Mouse (Mus musculus) splenic B cell, adult 2 months (primary cell): ENCODE results near the gene Iqgap1.

Experiments
- DNase-seq: peaks from one replicate; pipeline ENCODE4 v3.0.0-alpha.2; 2011; ENCODE audit warnings: low read depth, low spot score
- H3K27me3 ChIP-seq: 2 replicates; pipeline ENCODE4 v1.6.1; 2012; ENCODE audit warnings: mild to moderate bottlenecking, low read length, moderate library complexity, mixed read lengths; ENCODE audit not compliant: control insufficient read depth, poor library complexity, insufficient read depth, severe bottlenecking
- H3K36me3 ChIP-seq: 2 replicates; pipeline ENCODE4 v1.6.1; 2012; ENCODE audit warnings: mild to moderate bottlenecking, low read length, moderate library complexity, mixed read lengths; ENCODE audit not compliant: control insufficient read depth, poor library complexity, insufficient read depth, severe bottlenecking

Iqgap1 gene

DNA sequence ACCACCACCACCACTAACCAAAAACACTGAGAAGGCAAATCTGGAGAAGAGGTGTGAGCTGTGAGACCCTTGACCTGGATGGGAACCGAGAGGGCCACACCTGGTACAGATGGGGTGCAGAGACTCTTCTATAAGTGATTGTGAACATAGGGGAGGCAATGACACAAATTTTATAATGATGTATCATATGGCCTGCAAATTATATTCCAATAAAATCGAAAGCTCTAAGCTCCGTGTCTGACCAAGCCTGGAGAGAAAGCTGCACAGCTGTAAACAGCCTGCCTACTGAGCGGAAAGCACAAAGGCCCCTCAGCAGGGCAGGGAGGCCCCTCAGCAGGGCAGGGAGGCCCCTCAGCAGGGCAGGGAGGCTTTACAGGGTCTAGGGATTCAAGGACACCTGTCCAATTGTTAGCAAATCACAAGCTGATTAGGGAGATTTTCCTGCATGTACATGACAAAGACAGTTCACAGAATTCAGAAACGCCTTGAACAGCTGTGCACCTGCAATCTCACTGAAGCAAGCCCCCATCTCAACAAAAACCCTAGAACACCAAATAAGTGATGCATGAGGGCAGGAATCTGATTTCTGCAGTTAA, 79.5 kb downstream of the Iqgap1 start:
- no peak for DNase-seq
- Histone ChIP-seq H3K27me3 (no peaks in the 10 kb centered on the region), H3K36me3 (peaks cover 22% of the 10 kb centered on the region)

DNA sequence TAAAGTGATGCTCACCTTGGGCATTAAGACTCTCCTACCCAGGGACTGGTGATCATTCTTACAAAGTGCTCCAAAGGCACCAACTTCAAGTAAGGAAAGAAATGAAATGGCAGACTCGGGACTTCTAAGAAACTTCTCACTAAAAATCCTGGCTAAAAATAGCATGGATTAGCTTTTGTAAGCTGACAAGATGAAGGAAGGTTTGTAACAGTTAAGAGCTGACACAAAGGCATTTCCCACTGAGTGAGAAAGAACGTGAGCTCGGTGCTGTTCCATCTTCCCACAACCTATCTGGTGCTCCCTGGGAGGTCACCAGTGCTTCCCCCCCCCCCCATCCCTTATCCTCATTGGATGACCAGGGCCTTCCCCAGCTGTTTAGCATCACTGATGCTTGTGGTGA, 80.0 kb downstream of the Iqgap1 start:
- H3K27me3 ChIP-seq: no peaks in the 10 kb centered on the region
- no peak for DNase-seq
- peaks cover 24% of the 10 kb centered on the region for H3K36me3 ChIP-seq

DNA sequence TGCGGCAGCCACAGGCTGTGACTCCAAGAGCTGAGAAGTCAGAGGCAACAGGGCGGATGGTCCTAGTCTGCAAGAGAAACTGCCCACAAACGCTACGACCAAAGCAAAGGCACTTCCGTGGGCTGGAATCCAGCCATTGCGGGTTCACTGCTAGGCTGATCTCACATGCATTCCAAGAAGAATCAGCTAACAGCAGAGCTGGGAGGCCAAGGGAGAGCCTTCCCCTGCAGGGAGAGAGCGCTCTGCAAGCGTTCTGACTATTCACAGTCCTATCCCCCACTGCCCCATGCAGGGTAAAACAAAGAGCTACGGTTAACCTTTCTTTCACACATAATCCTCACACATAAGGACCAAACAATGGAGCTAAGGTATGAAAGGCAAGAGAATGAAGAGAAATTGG, 80.5 kb downstream of the Iqgap1 start:
- Histone ChIP-seq H3K36me3 (peaks cover 24% of the 10 kb centered on the region), H3K27me3 (no peaks in the 10 kb centered on the region)
- no peak for DNase-seq

DNA sequence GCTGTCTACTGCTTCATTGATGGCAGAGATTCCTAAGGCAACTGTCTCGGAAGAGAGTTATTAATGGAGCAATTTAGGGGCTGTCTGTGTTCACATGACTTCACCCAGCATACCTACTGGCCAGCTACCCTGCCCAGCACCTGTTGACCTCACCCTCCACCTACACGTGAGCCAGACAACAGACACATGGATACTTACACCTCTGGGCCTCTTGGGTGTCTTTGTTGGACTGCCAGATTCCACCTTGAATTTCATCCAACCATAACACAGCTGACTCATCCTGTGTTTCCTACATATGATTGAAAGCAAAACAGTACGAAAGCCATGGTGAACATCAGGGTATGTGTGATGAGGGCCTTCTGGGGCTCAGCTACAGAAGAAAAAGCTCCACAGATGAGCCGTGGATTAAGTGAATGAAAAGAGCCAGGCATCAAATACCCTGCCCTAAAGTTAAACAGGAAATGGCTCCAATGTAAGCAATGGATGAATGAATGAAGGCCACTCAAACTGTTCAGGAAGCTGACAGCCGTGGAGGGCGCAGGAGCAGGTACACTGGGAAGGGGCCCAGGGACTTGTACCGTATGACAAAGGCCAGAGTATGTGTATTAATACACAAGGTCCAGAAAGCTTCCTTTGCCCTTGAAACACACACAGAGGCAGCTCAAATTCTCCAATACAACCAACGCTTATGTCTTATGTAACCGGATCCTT, 81.7 kb downstream of the Iqgap1 start:
- no peak for DNase-seq

DNA sequence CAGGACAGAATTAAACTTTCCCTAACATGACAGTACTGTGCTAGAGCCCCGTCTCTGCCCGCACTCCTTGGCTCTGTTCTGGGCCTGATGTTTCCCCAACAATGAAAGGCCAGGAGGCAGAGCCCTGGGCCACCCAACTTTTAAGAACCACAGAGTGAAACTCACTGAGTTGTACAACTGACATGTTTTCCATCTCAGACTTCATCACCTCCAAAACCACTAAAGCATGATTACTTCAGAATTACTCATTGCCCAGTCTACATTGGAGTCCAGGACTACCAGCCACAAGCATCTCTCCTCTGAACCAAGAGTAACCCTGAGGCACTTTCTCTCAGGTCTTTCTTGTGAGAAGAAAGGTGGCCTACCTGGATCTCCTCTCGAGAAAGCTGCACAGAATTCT, 83.1 kb downstream of the Iqgap1 start:
- H3K36me3 ChIP-seq: peaks cover 33% of the 10 kb centered on the region
- no peak for DNase-seq
- H3K27me3 ChIP-seq: no peaks in the 10 kb centered on the region

More for the DNA sequence above, 81.7 kb downstream of the Iqgap1 start:
- Histone ChIP-seq H3K36me3 (peaks cover 29% of the 10 kb centered on the region), H3K27me3 (no peaks in the 10 kb centered on the region)

DNA sequence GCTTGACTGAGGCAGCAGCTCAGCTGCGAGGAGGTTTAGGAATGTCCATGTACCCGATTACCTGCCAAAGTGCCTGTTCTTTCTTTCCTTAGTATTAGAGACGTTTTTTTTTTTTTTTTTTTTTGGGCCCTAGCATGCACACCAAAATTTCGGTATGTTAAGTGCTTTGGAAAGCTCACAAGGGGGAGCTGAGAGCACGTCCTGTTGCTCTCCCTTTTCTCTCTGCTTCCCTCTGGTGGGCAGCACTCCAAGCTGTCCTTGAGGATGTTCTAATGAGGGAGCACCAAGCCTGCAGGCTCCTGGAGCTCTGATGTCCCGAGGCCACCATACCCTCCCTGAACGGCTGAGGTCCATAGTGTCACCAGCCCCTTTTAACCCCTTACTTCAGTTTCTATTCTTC, 84.8 kb downstream of the Iqgap1 start:
- Histone ChIP-seq H3K27me3 (no peaks in the 10 kb centered on the region), H3K36me3 (peaks cover 41% of the 10 kb centered on the region)
- DNase-seq: peak; percentile 68

DNA sequence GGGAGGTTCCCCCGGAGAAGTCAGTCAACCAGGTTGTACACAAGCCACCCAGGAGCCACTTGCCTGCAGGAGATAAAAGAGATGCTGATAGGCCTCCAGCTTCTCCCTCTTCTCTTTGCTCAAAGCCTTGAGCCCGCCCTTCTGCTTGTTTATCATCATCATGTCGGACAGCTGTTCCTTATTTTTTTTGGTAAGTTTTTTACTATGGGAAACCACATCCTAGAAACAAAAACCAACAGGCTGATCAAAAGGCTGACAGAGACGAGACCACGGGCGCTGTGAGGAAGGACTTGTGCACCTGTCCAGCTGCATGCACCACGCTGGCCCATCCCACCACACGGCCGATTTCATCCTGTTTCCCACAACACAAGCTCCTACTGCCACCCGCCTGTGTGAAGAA, 89.6 kb downstream of the Iqgap1 start:
- peaks cover 31% of the 10 kb centered on the region for H3K36me3 ChIP-seq
- H3K27me3 ChIP-seq: no peaks in the 10 kb centered on the region
- no peak for DNase-seq

DNA sequence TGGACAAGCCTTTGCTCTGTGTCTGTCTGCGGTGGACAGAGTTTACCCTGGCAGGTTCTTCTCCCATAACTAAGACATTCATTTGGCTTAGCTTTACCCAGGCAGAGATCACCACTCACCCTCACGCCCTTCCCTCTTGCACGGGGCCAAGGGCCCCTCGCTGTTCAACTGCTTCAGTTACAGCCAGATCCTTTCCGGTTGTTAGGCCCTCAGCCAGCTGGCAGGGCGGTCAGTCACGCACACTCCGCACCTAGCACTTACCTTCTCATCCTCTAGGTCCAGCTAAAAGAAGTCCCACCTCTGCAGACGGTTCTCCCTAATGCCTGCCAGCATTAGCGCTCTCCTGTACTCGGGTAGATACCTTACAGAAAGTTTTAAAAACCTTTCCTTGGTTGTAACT, 92.8 kb downstream of the Iqgap1 start:
- Histone ChIP-seq H3K27me3 (no peaks in the 10 kb centered on the region), H3K36me3 (peaks cover 27% of the 10 kb centered on the region)
- DNase-seq: no peak

DNA sequence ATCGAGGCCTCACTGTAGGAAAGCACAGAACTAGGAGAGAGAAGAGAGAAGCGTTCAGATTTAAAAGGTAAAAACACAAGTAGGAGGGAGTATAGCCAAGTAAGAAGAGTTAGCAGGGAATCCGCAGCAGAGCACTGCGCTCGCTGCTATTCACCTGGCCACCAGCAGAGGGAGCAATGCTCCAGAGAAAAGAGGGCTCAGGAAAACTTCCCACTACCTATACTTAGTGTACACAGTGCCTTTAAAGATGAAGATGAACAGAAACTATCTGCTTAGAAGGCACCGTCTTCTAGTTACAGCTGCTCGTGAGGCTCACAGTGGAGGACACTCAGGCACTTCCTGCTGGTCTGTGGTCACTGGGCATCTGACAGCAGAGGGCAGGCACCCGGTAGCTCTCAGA, 96.1 kb downstream of the Iqgap1 start:
- H3K36me3 ChIP-seq: peaks cover 32% of the 10 kb centered on the region
- H3K27me3 ChIP-seq: no peaks in the 10 kb centered on the region
- peak; percentile 78 for DNase-seq

DNA sequence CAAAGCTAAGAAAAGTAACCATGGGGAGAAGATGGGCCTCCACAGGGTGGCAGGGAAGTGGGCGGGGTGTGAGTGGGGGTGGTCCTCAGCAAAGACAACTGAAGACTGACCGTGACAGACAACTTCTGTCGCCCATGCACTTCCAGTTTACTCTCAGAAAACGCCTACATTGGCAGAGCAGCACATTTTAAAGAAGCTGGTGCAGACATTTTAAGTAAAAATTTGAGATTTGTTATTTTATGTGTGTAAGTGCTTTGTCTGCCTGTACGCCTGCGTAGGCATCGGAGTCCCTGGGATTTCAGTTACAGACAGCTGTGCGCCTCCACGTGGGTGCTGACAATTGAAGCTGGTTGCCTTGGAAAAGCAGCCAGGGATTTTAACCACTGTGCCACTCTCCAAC, 104.7 kb downstream of the Iqgap1 start:
- Histone ChIP-seq H3K27me3 (no peaks in the 10 kb centered on the region), H3K36me3 (peaks cover 43% of the 10 kb centered on the region)

DNA sequence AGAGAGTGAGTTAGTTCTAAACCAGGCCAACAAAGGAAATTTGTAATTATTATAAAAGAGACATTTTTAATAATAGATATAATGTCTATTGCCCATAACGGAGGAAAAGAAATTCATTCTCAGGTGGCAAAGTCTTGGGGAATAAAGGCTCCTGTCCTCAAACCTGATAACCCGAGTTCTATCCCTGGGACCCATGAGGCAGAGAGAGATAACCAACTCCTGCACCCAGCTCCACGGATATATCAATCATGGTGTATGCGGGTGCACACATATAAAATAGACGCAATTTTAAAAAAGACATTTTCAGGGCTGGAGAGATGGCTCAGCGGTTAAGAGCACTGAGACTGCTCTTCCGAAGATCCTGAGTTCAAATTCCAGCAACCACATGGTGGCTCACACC, 106.2 kb downstream of the Iqgap1 start:
- Histone ChIP-seq H3K27me3 (no peaks in the 10 kb centered on the region), H3K36me3 (peaks cover 43% of the 10 kb centered on the region)
- no peak for DNase-seq

More for the DNA sequence above, 104.7 kb downstream of the Iqgap1 start:
- no peak for DNase-seq

DNA sequence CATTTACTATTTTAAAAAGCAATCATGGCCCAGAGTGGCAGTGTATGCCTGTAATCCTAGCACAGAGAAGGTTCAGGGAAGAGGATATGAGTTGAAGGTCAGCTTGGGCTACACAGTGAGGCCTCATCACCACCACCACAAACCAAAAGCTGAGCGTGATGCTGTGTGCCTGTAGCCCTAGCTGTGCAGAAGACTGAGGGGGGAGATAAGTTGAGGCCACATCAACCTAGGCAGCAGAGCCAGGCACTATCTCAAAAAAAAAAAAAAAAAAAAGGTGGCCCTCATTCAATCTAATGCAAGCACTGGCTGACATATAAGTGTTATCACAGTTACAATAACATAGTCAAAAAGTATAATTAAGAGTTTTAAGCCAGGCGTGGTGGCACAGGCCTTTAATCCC, 106.7 kb downstream of the Iqgap1 start:
- DNase-seq: no peak
- H3K27me3 ChIP-seq: no peaks in the 10 kb centered on the region
- H3K36me3 ChIP-seq: peaks cover 44% of the 10 kb centered on the region

DNA sequence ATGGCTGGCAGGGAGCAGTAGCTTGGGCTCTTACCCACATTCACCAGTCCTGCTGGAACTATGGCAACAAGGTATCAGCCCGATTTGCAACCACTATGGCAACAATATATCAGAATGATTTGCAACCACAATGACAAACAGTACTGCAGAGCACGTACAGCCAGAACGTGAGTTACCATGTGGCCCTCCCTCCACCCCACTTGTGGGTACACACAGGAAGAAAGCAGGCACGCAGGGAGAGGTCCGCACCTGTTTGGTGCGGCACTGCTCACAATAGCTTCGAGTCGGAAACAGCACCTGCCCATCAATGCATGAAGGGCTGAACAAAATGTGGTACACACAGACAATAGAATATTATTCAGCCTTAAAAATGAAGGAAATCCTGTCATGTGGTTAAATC, 107.3 kb downstream of the Iqgap1 start:
- peak; percentile 54 for DNase-seq
- no peaks in the 10 kb centered on the region for H3K27me3 ChIP-seq
- peaks cover 41% of the 10 kb centered on the region for H3K36me3 ChIP-seq

DNA sequence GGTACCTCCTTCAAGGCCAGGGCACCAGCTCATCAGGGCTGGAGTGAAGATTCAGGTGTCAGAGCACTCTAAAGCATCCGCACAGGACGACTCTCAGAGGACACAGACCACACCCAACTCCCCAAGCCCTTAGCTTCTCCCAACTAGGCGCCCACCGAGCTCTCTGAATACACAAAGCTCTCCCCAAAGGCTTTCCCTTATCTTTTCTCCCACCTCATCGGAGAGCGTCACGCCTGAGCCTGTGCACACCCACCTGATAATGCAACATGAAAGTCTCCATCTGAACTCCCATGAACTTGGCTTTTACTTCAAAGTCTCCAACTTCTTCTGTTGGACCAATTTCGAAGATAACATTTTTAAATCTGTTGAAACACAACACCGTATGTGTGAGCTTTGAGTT, 109.0 kb downstream of the Iqgap1 start:
- peaks cover 41% of the 10 kb centered on the region for H3K36me3 ChIP-seq
- DNase-seq: no peak

DNA sequence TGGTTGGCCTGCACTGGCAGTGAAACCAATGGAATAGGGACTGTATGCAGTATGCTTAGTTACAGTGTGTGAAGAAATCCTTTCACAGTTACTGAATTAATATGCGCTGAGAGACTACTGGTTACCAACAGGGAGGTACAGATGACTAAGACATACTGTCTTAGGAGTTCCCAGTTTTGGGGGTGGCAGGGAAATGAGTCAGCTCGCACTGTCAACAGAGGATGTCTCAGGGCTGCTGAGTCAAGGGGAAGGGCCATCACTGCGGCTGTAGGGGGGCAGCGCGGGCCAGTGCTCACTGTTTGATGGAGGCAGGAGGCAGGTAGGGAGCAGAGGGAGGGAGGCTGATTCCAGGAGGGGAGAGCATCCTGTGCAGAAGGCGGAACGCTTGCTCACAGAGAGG, 110.5 kb downstream of the Iqgap1 start:
- peaks cover 32% of the 10 kb centered on the region for H3K36me3 ChIP-seq
- no peaks in the 10 kb centered on the region for H3K27me3 ChIP-seq
- DNase-seq: no peak

More for the DNA sequence above, 109.0 kb downstream of the Iqgap1 start:
- no peaks in the 10 kb centered on the region for H3K27me3 ChIP-seq

DNA sequence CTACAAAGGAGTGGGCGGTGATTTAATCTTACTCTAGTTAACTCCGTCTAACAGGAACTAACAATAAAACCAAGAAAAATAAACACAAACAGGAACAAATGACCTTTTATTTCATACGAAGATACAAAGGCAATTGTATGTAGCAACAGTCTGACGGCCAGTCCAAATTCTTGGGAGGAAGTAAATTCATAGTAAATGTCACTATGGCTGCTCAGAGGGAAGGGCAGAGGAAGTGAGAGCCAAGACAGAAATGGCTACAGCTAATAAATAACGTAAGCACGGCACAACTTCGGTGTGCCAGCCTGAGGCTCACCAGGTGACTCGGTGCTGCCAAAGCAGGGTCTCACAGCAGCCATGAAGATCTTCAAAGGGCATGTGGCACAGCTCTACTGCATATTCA, 114.3 kb downstream of the Iqgap1 start:
- peaks cover 23% of the 10 kb centered on the region for H3K36me3 ChIP-seq
- no peak for DNase-seq
- no peaks in the 10 kb centered on the region for H3K27me3 ChIP-seq
